Mouse (Mus musculus): Measurements from ENCODE around the gene Stil.

GRCm38 (mm10) chr4:115086257-115086656, 86.3 kb downstream of the Stil start:
- TF ChIP-seq HCFC1 (IDR thresholded peaks at IDR 0.05; ENCODE audit: borderline replicate concordance, insufficient read depth, low read length) (no peak), ZNF384 (IDR thresholded peaks at IDR 0.05; ENCODE audit: low read depth, low read length) (no peak), MAFK (IDR thresholded peaks at IDR 0.05; ENCODE audit: insufficient read depth, low read depth, low read length) (no peak)
